Mouse (Mus musculus): ENCODE data around the gene Ambp. TPM values are rescaled to one million over a fixed set of nuclear protein-coding genes. Genes with fewer than 3 reads are reported as not detected.

Ambp gene
- total RNA-seq, 2 experiments from 2014 or later: 10.4 to 267 TPM

DNA sequence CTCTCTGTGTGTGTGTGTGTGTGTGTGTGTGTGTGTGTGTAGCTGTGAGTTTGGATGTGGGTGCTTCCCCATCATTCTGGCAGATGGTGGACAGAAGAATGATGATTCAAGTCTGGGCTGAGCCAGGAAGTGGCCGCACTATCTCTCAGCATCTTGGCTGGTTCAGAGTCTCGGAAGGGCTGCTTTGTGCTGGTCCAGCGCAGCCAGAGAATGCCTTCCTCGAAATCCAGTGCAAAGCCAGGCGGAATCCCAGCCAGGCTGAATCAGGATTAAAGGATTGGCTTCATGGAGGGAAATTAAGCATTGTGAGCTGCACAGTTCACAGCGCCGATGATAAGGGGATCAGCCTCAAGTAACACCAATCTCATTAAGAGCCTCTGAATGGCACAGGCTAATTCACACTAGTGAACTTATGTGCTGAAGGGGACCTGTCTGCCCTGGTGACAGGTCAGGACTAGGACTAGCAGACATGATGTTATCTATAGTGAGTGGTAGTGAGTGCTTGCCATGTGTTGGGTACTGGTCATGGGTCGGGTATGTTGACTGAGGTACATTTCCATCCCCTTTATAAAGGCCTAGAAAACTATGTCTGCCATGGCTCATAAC lies 29.6 kb downstream of the Ambp start:
- no peak for DNase-seq (ENCODE audit: low spot score in 2 of 2)

DNA sequence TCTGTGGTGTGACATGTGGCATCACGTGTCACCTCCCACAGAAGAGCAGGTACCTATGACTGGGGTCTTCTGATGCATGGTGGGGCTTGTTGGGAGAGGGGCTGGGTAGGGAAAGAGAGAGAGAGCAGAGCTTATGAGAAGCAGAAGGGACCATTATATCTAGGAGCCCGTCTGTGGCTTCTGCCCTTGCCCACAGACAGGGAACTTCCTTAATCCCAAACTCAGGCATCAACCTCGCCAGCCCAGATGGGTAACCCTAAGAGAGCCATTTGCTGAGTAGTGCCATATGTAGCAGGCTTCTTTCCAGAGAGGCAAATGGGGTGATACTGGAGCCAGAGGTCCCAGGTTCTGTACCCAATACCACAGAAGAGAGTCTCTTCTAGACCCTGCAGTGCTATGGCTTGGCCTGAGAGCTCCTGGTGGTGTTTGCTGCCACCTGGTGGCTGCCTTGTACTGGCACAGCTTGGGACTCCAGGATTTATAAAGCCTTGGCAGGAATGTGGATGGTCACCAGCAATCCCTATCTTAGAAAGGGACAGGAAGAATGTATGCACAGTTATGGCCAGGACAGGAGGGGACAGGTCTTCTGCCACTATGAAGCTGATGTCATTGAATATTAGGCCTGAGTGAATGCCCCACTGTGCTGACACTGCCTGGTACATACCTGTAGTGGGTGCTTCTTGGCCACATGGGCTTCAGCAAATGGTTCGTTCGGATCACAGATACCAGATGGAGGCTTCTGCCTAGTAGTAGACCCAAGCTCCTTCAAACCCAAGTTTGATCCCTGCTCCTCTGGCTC lies 35.8 kb downstream of the Ambp start:
- DNase-seq (ENCODE audit: low spot score in 2 of 2): peak; percentile 52 to 58

DNA sequence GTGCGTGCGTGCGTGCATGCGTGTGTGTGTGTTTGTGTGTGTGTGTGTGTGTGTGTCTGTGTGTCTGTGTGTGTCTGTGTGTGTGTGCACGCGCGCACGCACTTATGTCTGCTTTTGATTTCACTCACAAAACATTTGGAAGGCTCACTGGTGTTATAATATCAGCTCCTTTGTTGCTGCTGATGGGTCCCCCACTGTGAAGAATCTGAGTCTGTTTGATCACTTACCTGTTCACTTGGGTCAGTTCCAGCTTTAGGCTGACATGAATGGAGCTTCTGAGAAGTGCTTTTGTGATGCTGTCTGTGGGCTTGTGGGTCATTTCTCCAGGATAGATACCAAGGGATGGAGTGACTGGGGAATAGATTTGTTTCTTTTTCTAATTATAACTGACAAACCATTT lies 48.9 kb downstream of the Ambp start:
- no peak for DNase-seq (ENCODE audit: low spot score in 2 of 2)

DNA sequence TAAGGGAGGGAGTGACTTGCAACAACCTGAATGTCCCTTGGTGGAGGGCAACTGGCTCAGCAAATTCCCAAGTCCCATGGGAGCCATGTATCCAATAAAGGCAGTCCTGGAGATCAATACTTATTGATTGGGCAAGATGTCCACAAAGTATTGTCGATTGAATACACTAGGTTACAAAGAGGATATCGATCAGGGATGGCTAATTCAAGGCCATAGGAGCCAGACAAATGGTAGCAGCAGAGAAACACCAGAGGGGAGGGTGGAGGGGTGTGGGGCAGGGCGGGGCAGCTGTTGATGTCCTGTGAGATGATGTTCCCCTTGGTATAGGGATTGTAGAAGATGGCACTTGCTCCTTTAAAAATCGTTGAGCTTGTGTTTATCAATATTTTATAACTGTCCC lies 52.6 kb downstream of the Ambp start:
- DNase-seq (ENCODE audit: low spot score in 2 of 2): no peak

DNA sequence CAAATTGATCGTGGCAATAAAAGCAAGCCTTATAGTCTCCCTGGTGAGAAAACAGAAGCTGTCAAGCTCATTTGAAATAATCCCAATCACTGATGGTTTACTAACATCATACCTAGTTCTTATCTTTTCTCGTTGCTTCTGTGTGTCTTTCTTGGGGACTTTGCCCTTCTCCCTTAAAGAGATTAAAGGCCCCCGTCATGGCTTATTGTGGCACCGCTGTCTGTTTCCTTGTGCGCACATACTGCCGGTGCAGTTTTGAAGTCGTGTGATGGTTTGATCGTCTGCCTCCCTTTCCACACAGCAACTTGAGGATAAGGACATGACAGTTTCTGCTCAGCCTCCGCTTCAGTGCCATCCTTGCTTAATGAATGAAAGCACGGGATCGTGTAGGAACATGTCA lies 54.1 kb downstream of the Ambp start:
- DNase-seq (ENCODE audit: low spot score in 2 of 2): no peak

DNA sequence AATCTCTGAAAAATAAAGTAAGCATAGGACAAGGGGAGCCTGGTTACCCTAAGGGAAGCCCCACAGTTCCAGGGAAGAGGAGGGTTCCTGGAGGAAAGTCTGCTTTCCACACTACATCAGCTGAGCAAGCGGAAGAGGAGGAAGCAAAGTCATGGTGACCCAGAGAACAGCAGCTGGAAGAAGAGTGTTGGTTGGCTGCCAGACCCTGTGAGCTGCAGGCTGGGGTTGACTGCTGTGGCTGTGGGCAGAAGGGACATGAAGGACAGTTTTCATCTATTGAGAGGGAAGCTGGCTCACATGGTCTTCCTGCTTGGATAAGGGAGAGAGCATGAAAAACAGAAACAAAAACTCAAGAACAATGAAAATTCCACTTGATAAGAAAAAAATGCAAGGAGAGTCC lies 57.0 kb downstream of the Ambp start:
- no peak for DNase-seq (ENCODE audit: low spot score in 2 of 2)

Other genes with a start within 250 kb of the Ambp start
- gene Zfp618, start 189.2 kb downstream of the Ambp start, total RNA-seq (2021): 10 to 100 TPM; 18.7 to 22.7 TPM
- gene Kif12, start 17.3 kb upstream of the Ambp start, total RNA-seq (2021): 10 to 100 TPM in 1 of 2 experiments, under 1 TPM in 1; 0.17 to 21.6 TPM
- gene Col27a1, start 59.2 kb upstream of the Ambp start, total RNA-seq (2021): 10 to 100 TPM; 17.2 to 20.8 TPM
- gene Orm1, start 189.8 kb upstream of the Ambp start, total RNA-seq (2021): 1 to 10 TPM; 1.2 to 1.6 TPM
- gene Orm3, start 201.4 kb upstream of the Ambp start, total RNA-seq (2021): 1 to 10 TPM; 1.5 to 2.1 TPM
- under 1 TPM in 1 of 2 experiments, not detected in 1; 0.59 TPM for gene Orm2, start 207.7 kb upstream of the Ambp start, total RNA-seq (2021)
- gene Akna, start 248.6 kb upstream of the Ambp start, total RNA-seq (2021): 1 to 10 TPM; 7.8 to 9.1 TPM